Mouse (Mus musculus): ENCODE measurements around the gene Cdc42. TPM values are rescaled to one million over a fixed set of nuclear protein-coding genes. Genes with fewer than 3 reads are reported as not detected.

Gene Cdc42
- polyA plus RNA-seq (2015; fragmentation: Nextera tagmentation; extraction: Ambion mirVana): 235 and 242 TPM in 2 replicates

DNA sequence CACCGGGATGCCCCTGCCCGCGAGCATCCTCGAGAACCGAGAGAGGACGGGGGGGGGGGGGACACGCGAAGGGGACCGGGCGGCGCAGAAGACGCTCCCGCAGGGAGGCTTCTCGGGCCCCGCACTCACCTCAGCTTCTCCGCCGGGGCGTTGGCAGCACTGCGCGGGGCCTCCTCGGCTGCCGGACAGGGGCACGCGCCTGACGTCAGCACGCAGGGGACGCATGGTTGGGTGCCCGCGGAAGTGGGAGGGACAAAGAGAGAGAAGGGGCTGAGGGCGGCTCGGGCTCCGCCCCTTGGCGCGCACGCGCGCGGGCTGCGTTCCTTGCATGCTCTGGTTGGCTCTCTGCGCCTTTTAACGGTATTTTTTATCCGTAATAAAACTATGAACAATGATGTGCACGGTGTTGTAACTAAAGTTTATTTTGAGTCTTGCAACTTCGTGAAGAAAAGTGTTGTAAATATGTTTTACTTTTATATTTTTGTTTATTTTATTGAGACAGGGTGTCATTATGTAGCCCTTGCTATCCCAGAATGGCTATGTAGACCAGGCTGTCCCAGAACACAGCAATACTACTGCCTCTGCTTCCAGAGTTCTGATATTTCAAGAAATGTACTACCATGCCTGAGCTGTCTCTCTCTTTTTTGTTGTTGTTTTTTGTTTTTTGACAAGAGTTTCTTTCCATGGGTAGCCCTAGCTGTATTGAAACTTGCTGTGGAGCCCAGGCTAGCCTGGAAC lies at the start of gene Cdc42:
Cdc42 (minus strand) TSS at position 204 of the 738 bp plus-strand sequence.
- H3K4me1 ChIP-seq (ENCODE audit: control insufficient read depth, low read depth, low read length): peaks cover 36% of the 10 kb centered on the region
- H3K36me3 ChIP-seq (ENCODE audit: control insufficient read depth, insufficient read depth): no peaks in the 10 kb centered on the region
- H3K9me3 ChIP-seq (replicated peaks; ENCODE audit: control insufficient read depth, low read length): no peaks in the 10 kb centered on the region
- ATAC-seq (ENCODE audit: low read depth): peak; percentile 98
- peak within 1 kb of the TSS; percentile 96 for H3K4me3 ChIP-seq (ENCODE audit: low read depth, low read length)
- peak within 1 kb of the TSS; percentile 96 for H3K27ac ChIP-seq (ENCODE audit: low read length)
- H3K4me2 ChIP-seq (ENCODE audit: low read depth, low read length): peak within 1 kb of the TSS; percentile 89
- 0% methylated on average over 37 of the region's 44 CpGs for WGBS (ENCODE audit: insufficient replicate concordance)
- peak within 1 kb of the TSS; percentile 100 for H3K9ac ChIP-seq (ENCODE audit: low read depth, low read length)
- H3K27me3 ChIP-seq (ENCODE audit: control insufficient read depth, insufficient read depth, low read depth, low read length): no peaks in the 10 kb centered on the region

GRCm38 (mm10) chr4:137405571-137405970 lies 48.1 kb upstream of the Cdc42 start:
- Histone ChIP-seq H3K4me3 (ENCODE audit: low read depth, low read length) (no peak overlapping the region), H3K9me3 (replicated peaks; ENCODE audit: control insufficient read depth, low read length) (no peaks in the 10 kb centered on the region), H3K27ac (ENCODE audit: low read length) (no peak overlapping the region), H3K36me3 (ENCODE audit: control insufficient read depth, insufficient read depth) (no peaks in the 10 kb centered on the region), H3K27me3 (ENCODE audit: control insufficient read depth, insufficient read depth, low read depth, low read length) (no peaks in the 10 kb centered on the region), H3K9ac (ENCODE audit: low read depth, low read length) (no peak overlapping the region), H3K4me1 (ENCODE audit: control insufficient read depth, low read depth, low read length) (no peaks in the 10 kb centered on the region), H3K4me2 (ENCODE audit: low read depth, low read length) (no peak overlapping the region)
- no peak for ATAC-seq (ENCODE audit: low read depth)
- WGBS (ENCODE audit: insufficient replicate concordance): 63% methylated on average over 3 of the region's 3 CpGs

DNA sequence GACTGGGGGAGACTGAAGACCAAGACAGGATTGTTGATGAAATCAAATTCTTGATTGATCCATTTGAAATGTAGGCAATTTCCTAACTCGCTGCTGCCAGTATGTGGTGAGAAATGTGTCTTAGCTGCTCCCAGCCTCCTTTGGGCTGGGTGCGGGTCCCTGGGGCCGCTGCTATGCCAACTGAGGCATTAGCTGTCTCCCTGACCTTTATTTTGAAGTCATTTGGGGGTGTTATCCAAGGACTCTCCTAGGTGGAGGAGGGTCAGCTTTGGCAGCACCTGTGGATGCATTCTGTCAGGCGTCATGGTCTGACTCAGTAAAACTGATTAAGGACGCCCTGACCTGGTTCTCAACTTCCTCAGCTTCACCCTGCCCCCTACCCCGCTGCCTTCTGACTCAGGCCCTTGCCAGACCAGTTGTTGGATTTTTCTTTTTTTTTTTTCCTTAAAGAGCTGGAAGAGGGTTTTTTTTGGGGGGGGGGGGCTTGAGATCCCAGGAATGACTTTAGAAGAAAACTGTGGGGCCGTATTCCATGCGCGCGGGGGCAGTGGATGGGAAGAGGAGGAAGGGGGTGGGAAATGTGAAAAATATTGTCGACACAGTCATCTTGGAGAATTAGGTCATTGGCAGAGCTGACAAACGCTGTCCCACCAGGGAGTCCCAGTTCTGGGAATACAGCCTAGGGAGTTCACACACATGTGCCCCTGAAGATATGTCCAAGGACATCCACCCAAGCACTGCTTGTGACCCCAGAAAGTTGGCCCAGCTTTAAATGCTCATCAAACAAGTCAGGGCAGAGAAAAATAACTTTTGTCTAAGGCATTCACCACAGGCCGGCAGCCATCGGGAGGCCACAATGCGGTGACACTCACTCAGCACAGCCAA lies 39.4 kb upstream of the Cdc42 start:
- Histone ChIP-seq H3K27me3 (ENCODE audit: control insufficient read depth, insufficient read depth, low read depth, low read length) (no peaks in the 10 kb centered on the region), H3K27ac (ENCODE audit: low read length) (no peak overlapping the region), H3K9ac (ENCODE audit: low read depth, low read length) (no peak overlapping the region), H3K36me3 (ENCODE audit: control insufficient read depth, insufficient read depth) (no peaks in the 10 kb centered on the region), H3K4me3 (ENCODE audit: low read depth, low read length) (no peak overlapping the region), H3K4me1 (ENCODE audit: control insufficient read depth, low read depth, low read length) (peaks cover 6% of the 10 kb centered on the region), H3K9me3 (replicated peaks; ENCODE audit: control insufficient read depth, low read length) (no peaks in the 10 kb centered on the region), H3K4me2 (ENCODE audit: low read depth, low read length) (no peak overlapping the region)
- WGBS (ENCODE audit: insufficient replicate concordance): 69% methylated on average over 15 of the region's 15 CpGs
- ATAC-seq (ENCODE audit: low read depth): no peak

GRCm38 (mm10) chr4:137393378-137394135 lies 36.0 kb upstream of the Cdc42 start:
- H3K9me3 ChIP-seq (replicated peaks; ENCODE audit: control insufficient read depth, low read length): peaks cover 3% of the 10 kb centered on the region
- H3K9ac ChIP-seq (ENCODE audit: low read depth, low read length): no peak overlapping the region
- 66% methylated on average over 9 of the region's 9 CpGs for WGBS (ENCODE audit: insufficient replicate concordance)
- no peaks in the 10 kb centered on the region for H3K36me3 ChIP-seq (ENCODE audit: control insufficient read depth, insufficient read depth)
- H3K27ac ChIP-seq (ENCODE audit: low read length): no peak overlapping the region
- H3K4me3 ChIP-seq (ENCODE audit: low read depth, low read length): no peak overlapping the region
- no peak overlapping the region for H3K4me2 ChIP-seq (ENCODE audit: low read depth, low read length)
- no peaks in the 10 kb centered on the region for H3K27me3 ChIP-seq (ENCODE audit: control insufficient read depth, insufficient read depth, low read depth, low read length)
- no peak for ATAC-seq (ENCODE audit: low read depth)
- peaks cover 15% of the 10 kb centered on the region for H3K4me1 ChIP-seq (ENCODE audit: control insufficient read depth, low read depth, low read length)

DNA sequence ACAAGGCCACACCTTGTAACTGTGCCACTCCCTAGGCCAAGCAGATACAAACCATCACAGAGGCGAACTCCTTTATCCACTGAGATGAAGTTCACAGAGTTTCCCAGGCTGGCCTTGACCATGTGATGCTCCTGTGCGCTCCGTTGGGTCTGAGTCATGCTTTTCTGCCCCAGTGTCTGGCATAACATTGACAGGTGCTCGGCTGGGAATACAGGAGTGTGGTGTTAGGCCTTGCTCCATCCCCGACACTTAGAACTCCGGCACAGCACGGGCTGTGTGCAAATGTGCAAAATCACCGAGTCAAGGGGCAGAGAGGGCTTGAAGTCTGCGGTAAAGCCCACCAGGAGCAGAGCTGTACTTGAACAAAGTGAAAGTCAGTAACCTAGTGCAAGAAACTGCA lies 35.4 kb upstream of the Cdc42 start:
- Histone ChIP-seq H3K9ac (ENCODE audit: low read depth, low read length) (no peak overlapping the region), H3K4me3 (ENCODE audit: low read depth, low read length) (no peak overlapping the region), H3K27me3 (ENCODE audit: control insufficient read depth, insufficient read depth, low read depth, low read length) (no peaks in the 10 kb centered on the region), H3K4me1 (ENCODE audit: control insufficient read depth, low read depth, low read length) (peaks cover 15% of the 10 kb centered on the region), H3K36me3 (ENCODE audit: control insufficient read depth, insufficient read depth) (no peaks in the 10 kb centered on the region), H3K9me3 (replicated peaks; ENCODE audit: control insufficient read depth, low read length) (peaks cover 3% of the 10 kb centered on the region), H3K4me2 (ENCODE audit: low read depth, low read length) (no peak overlapping the region), H3K27ac (ENCODE audit: low read length) (no peak overlapping the region)
- WGBS (ENCODE audit: insufficient replicate concordance): 76% methylated on average over 9 of the region's 9 CpGs
- no peak for ATAC-seq (ENCODE audit: low read depth)

DNA sequence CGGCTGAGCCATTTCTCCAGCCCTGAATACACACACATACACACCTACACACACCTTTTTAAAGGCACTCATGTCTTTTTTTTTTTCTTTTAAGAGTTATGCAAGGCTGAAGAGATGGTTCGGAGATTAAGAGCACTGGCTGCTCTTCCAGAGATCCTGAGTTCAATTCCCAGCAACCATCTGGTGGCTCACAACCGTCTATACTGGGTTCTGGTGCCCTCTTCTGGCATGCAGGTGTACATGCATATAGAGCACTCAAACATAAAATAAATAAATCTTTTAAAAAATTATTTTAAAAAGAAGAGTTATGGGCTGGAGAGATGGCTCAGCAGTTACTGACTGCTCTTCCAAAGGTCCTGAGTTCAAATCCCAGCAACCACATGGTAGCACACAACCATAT lies 33.8 kb upstream of the Cdc42 start:
- Histone ChIP-seq H3K9me3 (replicated peaks; ENCODE audit: control insufficient read depth, low read length) (peaks cover 3% of the 10 kb centered on the region), H3K36me3 (ENCODE audit: control insufficient read depth, insufficient read depth) (no peaks in the 10 kb centered on the region), H3K27me3 (ENCODE audit: control insufficient read depth, insufficient read depth, low read depth, low read length) (no peaks in the 10 kb centered on the region), H3K4me1 (ENCODE audit: control insufficient read depth, low read depth, low read length) (peaks cover 19% of the 10 kb centered on the region), H3K9ac (ENCODE audit: low read depth, low read length) (no peak overlapping the region), H3K27ac (ENCODE audit: low read length) (no peak overlapping the region), H3K4me3 (ENCODE audit: low read depth, low read length) (no peak overlapping the region), H3K4me2 (ENCODE audit: low read depth, low read length) (no peak overlapping the region)
- 70% methylated on average over 3 of the region's 3 CpGs for WGBS (ENCODE audit: insufficient replicate concordance)
- no peak for ATAC-seq (ENCODE audit: low read depth)

DNA sequence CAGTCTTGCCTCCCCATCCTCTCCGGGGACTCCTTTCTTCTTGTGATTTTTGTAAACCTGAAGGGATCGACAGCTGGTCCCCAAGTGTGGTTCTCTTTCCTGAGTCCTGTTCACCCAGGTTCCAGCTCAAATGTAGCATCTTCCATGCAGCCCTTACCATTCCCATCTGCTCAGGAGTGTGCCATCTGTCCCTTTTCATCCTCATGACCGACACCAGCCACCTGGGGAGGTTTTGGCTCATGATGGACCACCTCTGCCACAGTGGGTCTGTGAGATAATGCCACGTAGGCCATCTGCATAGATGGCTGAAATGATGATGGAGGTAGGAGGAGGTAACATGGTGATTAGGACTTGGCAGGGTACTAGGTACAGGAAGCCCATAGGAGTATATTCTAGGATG lies 32.7 kb upstream of the Cdc42 start:
- no peaks in the 10 kb centered on the region for H3K27me3 ChIP-seq (ENCODE audit: control insufficient read depth, insufficient read depth, low read depth, low read length)
- no peak overlapping the region for H3K27ac ChIP-seq (ENCODE audit: low read length)
- H3K9me3 ChIP-seq (replicated peaks; ENCODE audit: control insufficient read depth, low read length): peaks cover 3% of the 10 kb centered on the region
- H3K9ac ChIP-seq (ENCODE audit: low read depth, low read length): no peak overlapping the region
- H3K36me3 ChIP-seq (ENCODE audit: control insufficient read depth, insufficient read depth): no peaks in the 10 kb centered on the region
- no peak overlapping the region for H3K4me3 ChIP-seq (ENCODE audit: low read depth, low read length)
- no peak for ATAC-seq (ENCODE audit: low read depth)
- 80% methylated on average over 4 of the region's 4 CpGs for WGBS (ENCODE audit: insufficient replicate concordance)
- H3K4me2 ChIP-seq (ENCODE audit: low read depth, low read length): no peak overlapping the region
- H3K4me1 ChIP-seq (ENCODE audit: control insufficient read depth, low read depth, low read length): peaks cover 19% of the 10 kb centered on the region

- WGBS (ENCODE audit: insufficient replicate concordance): 33% methylated on average over 6 of the region's 6 CpGs
- peak overlapping the region; percentile 89 for H3K9ac ChIP-seq (ENCODE audit: low read depth, low read length)
- peaks cover 3% of the 10 kb centered on the region for H3K9me3 ChIP-seq (replicated peaks; ENCODE audit: control insufficient read depth, low read length)
- peak overlapping the region; percentile 95 for H3K4me2 ChIP-seq (ENCODE audit: low read depth, low read length)
- peak overlapping the region; percentile 68 for H3K4me3 ChIP-seq (ENCODE audit: low read depth, low read length)
- 0 out of 2 replicates have a peak, but pooled peaks have one; percentile 10 for ATAC-seq (ENCODE audit: low read depth)
- no peaks in the 10 kb centered on the region for H3K27me3 ChIP-seq (ENCODE audit: control insufficient read depth, insufficient read depth, low read depth, low read length)
- peak overlapping the region; percentile 97 for H3K27ac ChIP-seq (ENCODE audit: low read length)
- H3K36me3 ChIP-seq (ENCODE audit: control insufficient read depth, insufficient read depth): no peaks in the 10 kb centered on the region
- H3K4me1 ChIP-seq (ENCODE audit: control insufficient read depth, low read depth, low read length): peaks cover 19% of the 10 kb centered on the region
These were observed 31.5 kb upstream of the Cdc42 start for GRCm38 (mm10) chr4:137388983-137389382.
